Mouse (Mus musculus): ENCODE data around the gene Lactb. TPM values are rescaled to one million over a fixed set of nuclear protein-coding genes. Genes with fewer than 3 reads are reported as not detected.

The Lactb gene
- total RNA-seq, 1 experiment from 2014 or later, result 16.6 TPM

Other genes starting within 250 kb of the Lactb start
- 3.1 and 4.5 TPM in 2 replicates for gene Aph1b, start 180.0 kb downstream of the Lactb start, total RNA-seq (2021)
- 0.33 and 0.43 TPM in 2 replicates for gene Gm10647, start 178.4 kb downstream of the Lactb start, total RNA-seq (2021)
- gene Aph1c, start 140.8 kb downstream of the Lactb start, total RNA-seq (2021), result 5.7 and 13.6 TPM in 2 replicates
- gene Rab8b, start 55.8 kb downstream of the Lactb start, total RNA-seq (2021), result 14.5 and 17.2 TPM in 2 replicates
- 254 and 278 TPM in 2 replicates for gene Rps27l, start 29.4 kb downstream of the Lactb start, total RNA-seq (2021)
- 166 and 180 TPM in 2 replicates for gene Tpm1, start 73.9 kb upstream of the Lactb start, total RNA-seq (2021)

Measured in adrenal gland, postnatal 25 days (tissue).